Mouse (Mus musculus): ENCODE results near the gene Prtn3.
"Not testable (repeated sequence)": the region's sequence is repeated elsewhere in the genome, so short reads cannot be mapped to it uniquely, and the experiment has no call there.

Gene Prtn3

GRCm38 (mm10) chr10:79877174-79877573 is 2.9 kb downstream of the Prtn3 start:
- DNase-seq (ENCODE audit: low spot score), result no peak

- no peak for DNase-seq (ENCODE audit: low spot score)
Observed at GRCm38 (mm10) chr10:79877757-79878156, 3.5 kb downstream of the Prtn3 start.

- no peak for DNase-seq (ENCODE audit: low spot score)
Observed at GRCm38 (mm10) chr10:79879527-79879926, 5.3 kb downstream of the Prtn3 start.

GRCm38 (mm10) chr10:79880721-79881120 is 6.4 kb downstream of the Prtn3 start:
- DNase-seq (ENCODE audit: low spot score), result no peak

- DNase-seq (ENCODE audit: low spot score), result no peak
Observed at GRCm38 (mm10) chr10:79881981-79882380, 7.7 kb downstream of the Prtn3 start.

- DNase-seq (ENCODE audit: low spot score), result peak; percentile 84
Observed at GRCm38 (mm10) chr10:79883297-79884084, 9.2 kb downstream of the Prtn3 start.

- no peak for DNase-seq (ENCODE audit: low spot score)
Observed at GRCm38 (mm10) chr10:79884446-79884845, 10.2 kb downstream of the Prtn3 start.

- not testable (repeated sequence) for DNase-seq (ENCODE audit: low spot score)
Observed at GRCm38 (mm10) chr10:79884938-79885337, 10.7 kb downstream of the Prtn3 start.

- no peak for DNase-seq (ENCODE audit: low spot score)
Observed at GRCm38 (mm10) chr10:79886054-79886453, 11.8 kb downstream of the Prtn3 start, which contains the start of gene Elane. Elane (plus strand) TSS chr10:79886247.

- no peak for DNase-seq (ENCODE audit: low spot score)
Observed at GRCm38 (mm10) chr10:79886611-79887010, 12.3 kb downstream of the Prtn3 start.

- DNase-seq (ENCODE audit: low spot score), result no peak
Observed at GRCm38 (mm10) chr10:79889386-79889785, 15.1 kb downstream of the Prtn3 start.

- DNase-seq (ENCODE audit: low spot score), result no peak
Observed at GRCm38 (mm10) chr10:79890670-79891069, 16.4 kb downstream of the Prtn3 start, which contains the start of gene Cfd. Cfd (plus strand) TSS chr10:79890853.

GRCm38 (mm10) chr10:79892451-79893118 is 18.3 kb downstream of the Prtn3 start:
- DNase-seq (ENCODE audit: low spot score), result peak; percentile 76

GRCm38 (mm10) chr10:79896306-79896705 is 22.0 kb downstream of the Prtn3 start:
- no peak for DNase-seq (ENCODE audit: low spot score)

GRCm38 (mm10) chr10:79896814-79897213 is 22.5 kb downstream of the Prtn3 start:
- no peak for DNase-seq (ENCODE audit: low spot score)

- no peak for DNase-seq (ENCODE audit: low spot score)
Observed at GRCm38 (mm10) chr10:79897316-79898245, 23.3 kb downstream of the Prtn3 start.

GRCm38 (mm10) chr10:79900951-79901410 is 26.7 kb downstream of the Prtn3 start:
- no peak for DNase-seq (ENCODE audit: low spot score)

GRCm38 (mm10) chr10:79906712-79907111 is 32.4 kb downstream of the Prtn3 start:
- DNase-seq (ENCODE audit: low spot score), result no peak

- DNase-seq (ENCODE audit: low spot score), result no peak
Observed at GRCm38 (mm10) chr10:79907415-79907814, 33.1 kb downstream of the Prtn3 start.

- peak; percentile 97 for DNase-seq (ENCODE audit: low spot score)
Observed at GRCm38 (mm10) chr10:79908167-79909091, 34.2 kb downstream of the Prtn3 start, which contains the start of gene Med16. Med16 (minus strand) TSS chr10:79908923.

All from urinary bladder, postnatal 14 days (tissue).